Mouse (Mus musculus): ENCODE results near the gene Flt3l.
"Not testable (repeated sequence)": the region's sequence is repeated elsewhere in the genome, so short reads cannot be mapped to it uniquely, and the experiment has no call there.

Gene Flt3l

GRCm38 (mm10) chr7:45123186-45123570 is 13.1 kb downstream of the Flt3l start:
- DNase-seq (ENCODE audit: low spot score in 2 of 2): no peak

- DNase-seq (ENCODE audit: low spot score in 2 of 2): no peak
Observed at GRCm38 (mm10) chr7:45122561-45123185, 13.6 kb downstream of the Flt3l start.

- no peak for DNase-seq (ENCODE audit: low spot score in 2 of 2)
Observed at GRCm38 (mm10) chr7:45121966-45122365, 14.3 kb downstream of the Flt3l start.

GRCm38 (mm10) chr7:45121404-45121803 is 14.8 kb downstream of the Flt3l start:
- DNase-seq (ENCODE audit: low spot score in 2 of 2): no peak

GRCm38 (mm10) chr7:45119780-45120709 is 16.2 kb downstream of the Flt3l start:
- no peak for DNase-seq (ENCODE audit: low spot score in 2 of 2)

- no peak for DNase-seq (ENCODE audit: low spot score in 2 of 2)
Observed at GRCm38 (mm10) chr7:45118336-45118735, 17.9 kb downstream of the Flt3l start.

- no peak for DNase-seq (ENCODE audit: low spot score in 2 of 2)
Observed at GRCm38 (mm10) chr7:45117566-45117965, 18.7 kb downstream of the Flt3l start.

GRCm38 (mm10) chr7:45113476-45113875 is 22.8 kb downstream of the Flt3l start:
- DNase-seq (ENCODE audit: low spot score in 2 of 2): no peak

GRCm38 (mm10) chr7:45112529-45112928 is 23.7 kb downstream of the Flt3l start:
- no peak for DNase-seq (ENCODE audit: low spot score in 2 of 2)

GRCm38 (mm10) chr7:45111940-45112339 is 24.3 kb downstream of the Flt3l start:
- no peak for DNase-seq (ENCODE audit: low spot score in 2 of 2)

GRCm38 (mm10) chr7:45110089-45110488 is 26.1 kb downstream of the Flt3l start:
- DNase-seq (ENCODE audit: low spot score in 2 of 2): not testable (repeated sequence)

GRCm38 (mm10) chr7:45107052-45107645 is 29.1 kb downstream of the Flt3l start:
- DNase-seq (ENCODE audit: low spot score in 2 of 2): no peak

GRCm38 (mm10) chr7:45106441-45106840 is 29.8 kb downstream of the Flt3l start:
- DNase-seq (ENCODE audit: low spot score in 2 of 2): no peak

GRCm38 (mm10) chr7:45105491-45105890 is 30.7 kb downstream of the Flt3l start:
- DNase-seq (ENCODE audit: low spot score in 2 of 2): no peak

- DNase-seq (ENCODE audit: low spot score in 2 of 2): no peak
Observed at GRCm38 (mm10) chr7:45104941-45105340, 31.3 kb downstream of the Flt3l start.

GRCm38 (mm10) chr7:45103652-45104180 is 32.5 kb downstream of the Flt3l start, which contains the start of gene Fcgrt:
Gene Fcgrt, minus strand, starts transcription at chr7:45103851.
- DNase-seq (ENCODE audit: low spot score in 2 of 2): peak in 1 of 2 experiments; percentile 48

GRCm38 (mm10) chr7:45102940-45103585 is 33.2 kb downstream of the Flt3l start:
- DNase-seq (ENCODE audit: low spot score in 2 of 2): no peak

GRCm38 (mm10) chr7:45102441-45102840 is 33.8 kb downstream of the Flt3l start:
- DNase-seq (ENCODE audit: low spot score in 2 of 2): no peak

GRCm38 (mm10) chr7:45100046-45100445 is 36.2 kb downstream of the Flt3l start:
- no peak for DNase-seq (ENCODE audit: low spot score in 2 of 2)

- no peak for DNase-seq (ENCODE audit: low spot score in 2 of 2)
Observed at GRCm38 (mm10) chr7:45098541-45099240, 37.5 kb downstream of the Flt3l start.

- DNase-seq (ENCODE audit: low spot score in 2 of 2): no peak
Observed at GRCm38 (mm10) chr7:45097479-45097878, 38.8 kb downstream of the Flt3l start.
